Mouse (Mus musculus): ENCODE measurements around the gene Foxp1. TPM values are rescaled to one million over a fixed set of nuclear protein-coding genes. Genes with fewer than 3 reads are reported as not detected.

Foxp1 gene
- total and polyA plus RNA-seq, 3 experiments, result 16.1 to 42.0 TPM; not detected in 1

DNA sequence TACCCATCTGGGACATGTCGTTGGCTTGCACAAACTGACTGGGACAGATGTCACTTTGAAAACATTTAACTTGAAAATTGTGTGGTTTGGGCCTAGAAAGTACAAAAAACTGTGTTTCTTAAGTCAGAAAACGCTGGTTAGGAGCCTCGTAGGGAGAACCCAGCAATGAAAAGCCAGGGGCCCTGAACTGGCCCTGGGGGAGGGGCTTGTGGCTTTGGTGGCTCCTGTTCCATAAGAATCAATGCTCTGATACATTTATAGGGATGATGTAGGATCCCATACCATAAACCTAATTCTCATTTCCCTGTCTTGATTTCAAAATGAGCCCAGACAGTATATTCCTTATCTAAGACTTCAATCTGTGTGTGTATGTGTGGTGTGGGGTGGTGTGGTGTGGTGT lies 42.2 kb upstream of the Foxp1 start:
- no peak for DNase-seq (ENCODE audit: low read depth, low spot score)
- Histone ChIP-seq H3K79me2 (ENCODE audit: control insufficient read depth, insufficient read depth, low read length, poor library complexity) (no peaks in the 10 kb centered on the region), H3K9me3 (replicated peaks; ENCODE audit: insufficient read depth, low read length) (no peaks in the 10 kb centered on the region), H3K27me3 (ENCODE audit: control insufficient read depth in 1 of 2, insufficient read depth in 2 of 2, low read length in 2 of 2) (no peaks in the 10 kb centered on the region), H3K4me1 (ENCODE audit: control insufficient read depth in 1 of 2, insufficient read depth in 2 of 2, low read length in 2 of 2) (no peaks in the 10 kb centered on the region), H3K27ac (ENCODE audit: control insufficient read depth, low read depth, low read length) (no peak overlapping the region), H3K9ac (ENCODE audit: control insufficient read depth, low read depth, low read length, poor library complexity, severe bottlenecking) (no peak overlapping the region), H3K36me3 (ENCODE audit: control insufficient read depth in 1 of 2, insufficient read depth in 2 of 2, low read length in 2 of 2) (no peaks in the 10 kb centered on the region), H3K4me3 (ENCODE audit: control insufficient read depth in 1 of 2, insufficient read depth in 1 of 2, low read depth in 2 of 2, low read length in 2 of 2) (no peak overlapping the region)
- TF ChIP-seq NELFE (IDR thresholded peaks at IDR 0.05; ENCODE audit: low read depth, low read length) (no peak), CHD2 (IDR thresholded peaks at IDR 0.05; ENCODE audit: low read length) (no peak), SIN3A (IDR thresholded peaks at IDR 0.05; ENCODE audit: low read length) (no peak), E2F4 (IDR thresholded peaks at IDR 0.05; ENCODE audit: borderline replicate concordance, low read depth, low read length) (no peak)

DNA sequence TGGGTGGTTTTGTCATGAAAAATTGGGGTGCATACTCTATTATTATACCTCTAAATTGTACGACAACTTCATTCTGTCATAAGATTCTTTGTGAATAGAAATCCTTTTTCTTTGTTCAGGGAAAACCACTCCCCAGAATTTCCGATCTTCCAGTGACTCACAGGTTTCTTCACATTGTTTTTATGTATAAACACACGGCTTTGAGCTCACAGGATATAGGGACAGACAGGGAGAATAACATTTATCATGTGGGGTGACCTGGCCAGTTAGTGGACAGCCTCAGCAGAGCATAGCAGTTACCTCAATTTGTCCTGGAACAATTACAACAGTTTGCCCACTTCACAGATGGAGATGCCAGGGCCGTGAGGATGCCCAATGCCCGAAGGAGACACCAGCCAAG lies 34.4 kb upstream of the Foxp1 start:
- Histone ChIP-seq H3K27me3 (ENCODE audit: control insufficient read depth in 1 of 2, insufficient read depth in 2 of 2, low read length in 2 of 2) (no peaks in the 10 kb centered on the region; a peak in 3 of 4 replicates), H3K4me3 (ENCODE audit: control insufficient read depth in 1 of 2, insufficient read depth in 1 of 2, low read depth in 2 of 2, low read length in 2 of 2) (no peak overlapping the region), H3K9me3 (replicated peaks; ENCODE audit: insufficient read depth, low read length) (no peaks in the 10 kb centered on the region), H3K9ac (ENCODE audit: control insufficient read depth, low read depth, low read length, poor library complexity, severe bottlenecking) (no peak overlapping the region), H3K36me3 (ENCODE audit: control insufficient read depth in 1 of 2, insufficient read depth in 2 of 2, low read length in 2 of 2) (no peaks in the 10 kb centered on the region), H3K27ac (ENCODE audit: control insufficient read depth, low read depth, low read length) (no peak overlapping the region), H3K79me2 (ENCODE audit: control insufficient read depth, insufficient read depth, low read length, poor library complexity) (no peaks in the 10 kb centered on the region), H3K4me1 (ENCODE audit: control insufficient read depth in 1 of 2, insufficient read depth in 2 of 2, low read length in 2 of 2) (no peaks in the 10 kb centered on the region)
- DNase-seq (ENCODE audit: low read depth, low spot score), result no peak
- no peak for TF ChIP-seq CHD1 (IDR thresholded peaks at IDR 0.05; ENCODE audit: low read depth, low read length)
- no peak for TF ChIP-seq KAT2A (conservative IDR thresholded peaks at IDR 0.05; ENCODE audit: low read depth, low read length)
- TF ChIP-seq ETS1 (IDR thresholded peaks at IDR 0.05; ENCODE audit: low read depth, low read length), result no peak
- no peak for TF ChIP-seq UBTF (IDR thresholded peaks at IDR 0.05; ENCODE audit: borderline replicate concordance, insufficient read depth, low read depth, low read length)
- TF ChIP-seq USF2 (IDR thresholded peaks at IDR 0.05; ENCODE audit: borderline replicate concordance in 1 of 2, insufficient read depth in 1 of 2, low read depth in 1 of 2, low read length in 2 of 2), result no peak
- no peak for TF ChIP-seq SMC3 (IDR thresholded peaks at IDR 0.05; ENCODE audit: low read depth, low read length)
- no peak for TF ChIP-seq NELFE (IDR thresholded peaks at IDR 0.05; ENCODE audit: low read depth, low read length)
- no peak for TF ChIP-seq ZMIZ1 (IDR thresholded peaks at IDR 0.05; ENCODE audit: low read depth, low read length)
- no peak for TF ChIP-seq NRF1 (IDR thresholded peaks at IDR 0.05; ENCODE audit: insufficient read depth, low read depth, low read length, poor library complexity, severe bottlenecking)
- no peak for TF ChIP-seq POLR2A (IDR thresholded peaks at IDR 0.05; ENCODE audit: control insufficient read depth in 1 of 2, insufficient read depth in 1 of 2, low read depth in 1 of 2, low read length in 2 of 2, poor library complexity in 1 of 2)
- TF ChIP-seq ZNF384 (IDR thresholded peaks at IDR 0.05; ENCODE audit: low read depth, low read length), result no peak
- no peak for TF ChIP-seq RCOR1 (IDR thresholded peaks at IDR 0.05; ENCODE audit: low read depth, low read length)

DNA sequence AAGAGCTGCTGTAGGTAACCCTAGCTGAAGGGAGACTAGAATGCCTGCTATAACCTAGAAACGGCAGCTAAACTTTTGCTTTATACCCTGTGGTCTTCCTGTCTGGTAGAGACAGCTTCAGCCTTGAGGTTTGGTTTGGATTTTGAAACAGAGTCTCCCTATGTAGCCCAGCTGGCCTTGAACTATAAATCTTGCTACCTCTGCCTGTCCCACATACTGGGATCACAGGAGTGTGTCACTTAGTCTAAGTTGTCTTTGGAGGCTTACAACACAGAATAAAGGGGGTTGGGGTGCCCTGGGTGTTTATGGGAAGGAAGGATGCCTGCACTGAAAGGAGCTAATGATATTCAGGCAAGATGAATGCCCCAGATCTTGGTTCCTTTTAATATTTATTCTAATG lies 30.3 kb upstream of the Foxp1 start:
- H3K79me2 ChIP-seq (ENCODE audit: control insufficient read depth, insufficient read depth, low read length, poor library complexity), result no peaks in the 10 kb centered on the region
- H3K27ac ChIP-seq (ENCODE audit: control insufficient read depth, low read depth, low read length), result no peak overlapping the region
- H3K36me3 ChIP-seq (ENCODE audit: control insufficient read depth in 1 of 2, insufficient read depth in 2 of 2, low read length in 2 of 2), result no peaks in the 10 kb centered on the region
- H3K9ac ChIP-seq (ENCODE audit: control insufficient read depth, low read depth, low read length, poor library complexity, severe bottlenecking), result no peak overlapping the region
- H3K27me3 ChIP-seq (ENCODE audit: control insufficient read depth in 1 of 2, insufficient read depth in 2 of 2, low read length in 2 of 2), result no peaks in the 10 kb centered on the region; a peak in 3 of 4 replicates
- no peaks in the 10 kb centered on the region for H3K4me1 ChIP-seq (ENCODE audit: control insufficient read depth in 1 of 2, insufficient read depth in 2 of 2, low read length in 2 of 2)
- no peak overlapping the region for H3K4me3 ChIP-seq (ENCODE audit: control insufficient read depth in 1 of 2, insufficient read depth in 1 of 2, low read depth in 2 of 2, low read length in 2 of 2)
- no peaks in the 10 kb centered on the region for H3K9me3 ChIP-seq (replicated peaks; ENCODE audit: insufficient read depth, low read length)
- no peak for DNase-seq (ENCODE audit: low read depth, low spot score)
- no peak for TF ChIP-seq KAT2A (conservative IDR thresholded peaks at IDR 0.05; ENCODE audit: low read depth, low read length)
- no peak for TF ChIP-seq RAD21 (IDR thresholded peaks at IDR 0.05; ENCODE audit: low read depth, low read length)
- TF ChIP-seq BHLHE40 (IDR thresholded peaks at IDR 0.05; ENCODE audit: borderline replicate concordance, low read depth, low read length), result no peak
- TF ChIP-seq GATA1 (IDR thresholded peaks at IDR 0.05; ENCODE audit: low read depth, low read length), result no peak
- no peak for TF ChIP-seq POLR2A (IDR thresholded peaks at IDR 0.05; ENCODE audit: control insufficient read depth in 1 of 2, insufficient read depth in 1 of 2, low read depth in 1 of 2, low read length in 2 of 2, poor library complexity in 1 of 2)
- no peak for TF ChIP-seq ZNF384 (IDR thresholded peaks at IDR 0.05; ENCODE audit: low read depth, low read length)
- TF ChIP-seq JUND (IDR thresholded peaks at IDR 0.05; ENCODE audit: low read depth, low read length), result no peak

All from MEL (cell line).